Mouse (Mus musculus) large intestine, adult 2 months (tissue): Measurements from ENCODE around the gene Eno1. TPM values are rescaled to one million over a fixed set of nuclear protein-coding genes. Genes with fewer than 3 reads are reported as not detected.
A peak's percentile ranks its signal among the peaks of the same experiment; 100 is the strongest.
"Not testable (repeated sequence)": the region's sequence is repeated elsewhere in the genome, so short reads cannot be mapped to it uniquely, and the experiment has no call there.

ENCODE experiments used
- DNase-seq: peaks from one replicate; pipeline ENCODE4 v3.0.0-alpha.2; 2012; ENCODE audit warnings: low read depth, low spot score
- WGBS: fragments of 180-500 bp; shearing (Covaris S2); methylation state at CpG from one replicate; pipeline ENCODE4 v1.1.7; 2018; 5-methylcytosine and 5-hydroxymethylcytosine counted together
- polyA plus RNA-seq: library from polyadenylated mRNA; depleted of rRNA; stranded (reverse); fragments of >200 nt; gene quantifications from 2 replicates; pipeline ENCODE4 v1.2.3, GENCODE M21; 2012

Eno1 gene
- polyA plus RNA-seq, 1 experiment: 341 TPM

DNA sequence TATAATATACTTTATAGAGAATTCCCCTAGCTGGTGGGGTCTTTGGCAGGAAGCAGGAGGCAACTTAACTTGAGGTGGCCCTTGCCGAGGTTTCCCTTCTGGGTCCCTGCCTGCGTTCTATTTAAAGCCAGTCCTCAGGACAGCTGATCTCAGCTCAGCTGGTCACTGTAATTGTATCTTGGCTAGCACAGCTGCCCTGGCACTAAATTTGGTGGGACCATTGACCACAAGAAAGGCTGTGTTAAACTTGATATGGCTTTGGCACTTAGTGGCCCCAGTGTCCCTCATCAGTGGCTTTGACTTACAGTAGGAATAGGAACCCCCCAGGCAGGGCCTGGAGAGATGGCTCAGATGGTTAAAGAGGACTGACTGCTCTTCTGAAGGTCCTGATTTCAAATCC, 9.4 kb downstream of the Eno1 start:
- WGBS: 72% methylated on average over 2 of the region's 2 CpGs
- no peak for DNase-seq

DNA sequence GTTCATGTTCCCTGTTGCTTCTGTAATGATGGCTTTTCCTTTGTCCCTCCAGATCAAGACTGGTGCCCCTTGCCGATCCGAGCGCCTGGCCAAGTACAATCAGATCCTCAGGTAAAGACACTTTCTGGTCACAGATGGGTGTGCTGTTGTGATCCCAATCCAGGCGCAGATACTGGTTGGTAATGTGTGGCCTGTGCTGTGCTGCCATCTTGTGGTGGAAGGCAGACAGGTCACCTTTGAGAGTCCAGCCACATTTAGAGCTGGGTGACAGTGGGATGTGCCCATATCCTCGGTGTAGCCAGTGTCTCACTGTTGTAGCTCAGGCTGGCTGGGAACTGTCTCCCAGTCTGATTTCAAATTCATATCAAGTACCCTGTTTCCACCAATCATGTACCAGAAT, 11.5 kb downstream of the Eno1 start:
- WGBS: 42% methylated on average over 5 of the region's 5 CpGs
- no peak for DNase-seq

DNA sequence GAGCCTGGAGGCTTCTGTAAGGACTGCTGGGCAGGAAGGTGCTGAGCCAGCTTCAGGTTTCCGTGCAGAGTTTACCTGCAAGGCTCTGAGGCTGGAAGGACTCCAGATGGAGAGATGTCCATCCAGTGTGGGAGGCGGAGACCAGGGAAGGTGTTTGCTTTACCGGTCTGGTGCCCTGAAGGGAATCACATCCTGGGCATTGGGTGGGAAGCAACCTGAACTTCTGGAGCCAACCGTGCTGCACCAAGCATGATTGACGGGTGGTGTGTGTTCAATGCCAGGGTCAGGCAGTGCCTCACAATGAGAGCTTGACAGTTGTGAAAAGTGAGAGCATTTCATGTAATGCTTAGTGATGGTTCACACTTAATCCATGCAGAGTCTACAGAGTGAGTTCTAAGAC, 12.4 kb downstream of the Eno1 start:
- WGBS: 83% methylated on average over 5 of the region's 5 CpGs
- no peak for DNase-seq

DNA sequence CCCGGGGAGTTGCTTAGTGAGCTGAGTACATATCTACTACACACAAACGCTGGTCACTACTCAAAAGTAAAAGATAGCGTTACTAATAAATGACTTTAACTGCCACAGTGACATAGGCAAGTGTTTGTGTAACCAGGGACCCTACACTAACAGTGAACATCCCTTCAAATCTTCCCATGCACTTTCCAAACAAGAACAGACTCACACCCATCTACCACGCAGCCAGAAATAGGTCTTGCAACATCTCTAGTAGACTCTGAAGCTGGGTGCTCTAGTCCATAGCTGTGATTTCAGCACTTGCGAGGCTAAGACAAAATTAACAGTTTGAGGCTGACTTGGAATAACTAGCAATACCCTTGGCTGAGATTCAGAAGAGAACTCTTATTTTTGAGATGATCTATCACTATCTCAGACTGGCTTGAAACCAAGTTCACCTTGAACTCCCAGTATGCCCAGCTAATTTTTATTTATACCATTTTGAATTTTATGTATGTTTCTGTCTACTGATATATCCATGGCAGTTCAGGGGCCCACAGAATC, 13.3 kb downstream of the Eno1 start:
- 73% methylated on average over 5 of the region's 5 CpGs for WGBS
- DNase-seq: no peak

DNA sequence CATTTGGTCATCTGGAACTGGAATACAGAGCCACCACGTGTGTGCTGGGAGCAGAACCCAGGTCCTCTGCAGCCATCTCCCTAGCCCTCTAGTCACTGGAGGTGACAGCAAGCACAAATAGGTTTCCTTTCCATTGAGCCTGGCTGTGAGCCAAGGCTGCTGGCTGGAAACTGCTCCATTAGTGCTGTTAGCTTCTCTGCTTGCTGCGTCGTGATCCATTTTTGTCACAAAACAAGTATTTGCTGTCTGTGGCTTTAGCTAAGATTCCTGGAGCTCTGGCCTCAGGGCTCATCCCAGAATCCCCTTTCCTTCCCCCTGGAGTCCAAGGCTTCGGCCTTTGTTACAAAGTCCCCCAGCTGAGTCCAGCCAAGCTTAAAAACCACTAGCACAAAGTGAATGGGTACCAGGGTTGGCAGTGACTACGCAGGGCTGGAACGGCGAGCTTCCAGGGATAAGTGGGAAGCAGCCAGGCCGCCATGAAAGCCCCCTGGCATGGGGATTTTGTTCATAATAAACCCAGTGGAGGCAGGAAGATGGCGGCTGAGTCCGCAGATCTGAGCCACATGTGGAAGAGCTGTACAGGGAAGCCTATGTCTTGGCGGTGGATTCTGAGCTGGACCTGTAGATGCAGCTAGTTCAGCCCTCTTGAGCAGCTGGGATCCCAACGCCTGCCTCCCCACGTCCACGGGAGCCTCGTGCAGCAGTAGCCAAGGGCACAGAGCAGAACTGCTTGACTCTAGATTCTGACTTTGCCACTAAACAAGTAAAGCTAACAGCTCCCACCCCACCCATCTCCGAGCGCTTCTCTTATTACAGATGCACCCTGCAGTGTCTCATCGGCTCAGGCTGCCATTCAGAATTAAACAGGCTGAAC, 14.3 kb downstream of the Eno1 start:
- WGBS: 72% methylated on average over 18 of the region's 18 CpGs
- DNase-seq: no peak

DNA sequence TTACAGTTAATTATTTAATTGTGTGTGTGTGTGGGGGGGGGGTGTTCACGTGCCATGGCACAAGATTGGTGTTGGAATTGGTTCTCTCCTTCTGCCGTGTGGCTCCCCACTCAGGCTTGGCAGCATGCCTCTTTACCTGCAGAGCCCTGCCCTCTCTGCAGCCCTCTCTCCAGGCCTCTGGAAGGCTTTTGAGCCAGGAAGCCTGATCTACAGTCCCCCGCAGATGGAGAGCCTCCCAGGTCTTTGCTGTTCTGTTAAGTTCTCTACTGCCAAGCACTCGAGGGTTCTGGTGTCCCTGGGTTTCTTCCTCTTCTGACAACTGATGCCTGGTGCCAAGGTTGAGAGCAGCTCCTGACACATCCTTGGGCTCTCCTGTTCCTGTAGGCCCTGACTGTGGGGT, 17.9 kb downstream of the Eno1 start:
- WGBS: 67% methylated on average over 4 of the region's 4 CpGs

GRCm38 (mm10) chr4:150255181-150255580, 18.7 kb downstream of the Eno1 start:
- DNase-seq: no peak
- 92% methylated on average over 7 of the region's 7 CpGs for WGBS

More for the DNA sequence above, 17.9 kb downstream of the Eno1 start:
- DNase-seq: no peak

DNA sequence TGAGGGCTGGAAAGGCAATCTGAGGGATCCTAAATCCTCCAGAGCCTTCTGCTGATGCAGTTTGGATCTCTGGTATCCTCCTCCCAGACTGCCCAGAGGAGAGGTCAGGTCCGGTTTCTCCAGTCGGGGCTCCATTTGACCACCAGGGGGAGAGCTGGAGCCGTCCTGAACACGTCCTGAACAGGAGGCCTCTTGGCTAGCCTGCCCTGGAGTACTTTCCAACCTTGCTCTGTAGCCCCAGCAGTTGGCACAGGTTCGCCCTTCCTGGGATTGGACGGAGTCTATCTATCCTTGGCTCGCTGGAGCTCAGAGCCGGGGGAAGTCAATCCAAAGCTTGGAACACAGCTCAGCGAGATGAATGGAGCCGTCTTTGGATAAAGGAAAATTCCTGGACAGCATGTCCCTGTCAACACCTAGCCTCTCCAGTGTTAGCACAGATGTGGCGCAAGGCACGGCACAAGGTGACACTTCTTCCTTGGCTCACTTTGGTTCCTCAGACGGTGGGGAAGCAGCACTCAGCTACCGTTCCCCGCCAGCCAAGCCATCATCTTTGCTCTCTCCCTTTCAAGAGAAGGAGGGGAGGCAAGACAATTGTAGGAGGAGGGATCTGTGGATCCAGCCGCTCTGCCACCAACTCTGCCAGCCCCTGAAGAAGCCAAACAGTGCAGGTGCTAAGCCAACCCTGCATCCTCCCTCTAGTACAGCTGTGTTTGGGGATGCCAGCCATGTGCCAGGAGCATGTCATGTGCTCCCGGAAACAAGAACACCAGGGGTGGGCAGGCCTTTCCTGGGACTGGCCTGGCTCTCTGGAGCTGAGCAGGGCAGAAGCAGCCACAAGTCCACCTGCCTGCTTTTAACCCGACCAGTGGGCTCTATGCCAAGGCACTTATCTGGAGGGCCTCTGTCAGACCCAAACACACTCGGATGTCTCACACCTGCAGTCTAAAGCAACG, 21.0 kb downstream of the Eno1 start:
- 24% methylated on average over 20 of the region's 20 CpGs for WGBS
- peak; percentile 71 for DNase-seq

DNA sequence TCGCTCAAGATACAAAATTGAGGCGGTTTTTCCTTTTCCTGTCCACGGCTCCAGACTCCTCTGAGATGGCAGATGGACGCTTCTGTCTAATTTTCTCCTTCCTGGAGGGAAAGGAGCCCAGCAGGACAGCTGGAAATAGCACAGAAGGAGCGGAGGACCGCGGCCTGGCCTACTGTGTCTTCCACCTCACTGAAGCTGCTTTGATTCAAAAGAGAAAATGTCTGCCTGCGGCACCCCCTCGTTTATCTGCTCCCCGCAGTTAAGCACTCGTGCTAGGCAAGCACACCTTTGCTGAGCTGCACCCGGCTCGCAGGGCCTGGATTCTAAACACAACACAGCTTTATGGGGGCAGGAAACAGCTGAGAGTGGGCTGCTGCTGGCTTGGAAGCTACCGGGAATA, 21.9 kb downstream of the Eno1 start:
- 70% methylated on average over 14 of the region's 14 CpGs for WGBS
- DNase-seq: no peak

DNA sequence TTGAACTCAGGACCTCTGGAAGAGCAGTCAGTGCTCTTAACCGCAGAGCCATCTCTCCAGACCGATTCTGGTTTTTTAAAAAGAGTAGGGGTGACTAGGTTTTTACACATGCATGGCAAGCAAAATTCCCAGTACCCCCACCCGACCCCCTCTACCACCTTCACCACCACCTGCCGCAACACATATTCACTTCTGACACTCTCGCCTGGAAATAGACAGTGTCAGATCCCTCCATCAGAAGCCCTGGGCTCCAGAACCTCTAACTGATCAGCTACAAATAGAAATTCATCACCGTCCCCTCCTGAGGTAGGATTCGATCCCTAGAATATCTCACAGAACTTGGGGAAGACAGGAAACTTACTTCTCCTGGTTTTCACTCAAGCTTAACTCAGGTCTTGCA, 23.1 kb downstream of the Eno1 start:
- 96% methylated on average over 7 of the region's 7 CpGs for WGBS
- DNase-seq: no peak

- 77% methylated on average over 7 of the region's 7 CpGs for WGBS
- DNase-seq: no peak
These were observed 23.6 kb downstream of the Eno1 start for GRCm38 (mm10) chr4:150260111-150260510.

DNA sequence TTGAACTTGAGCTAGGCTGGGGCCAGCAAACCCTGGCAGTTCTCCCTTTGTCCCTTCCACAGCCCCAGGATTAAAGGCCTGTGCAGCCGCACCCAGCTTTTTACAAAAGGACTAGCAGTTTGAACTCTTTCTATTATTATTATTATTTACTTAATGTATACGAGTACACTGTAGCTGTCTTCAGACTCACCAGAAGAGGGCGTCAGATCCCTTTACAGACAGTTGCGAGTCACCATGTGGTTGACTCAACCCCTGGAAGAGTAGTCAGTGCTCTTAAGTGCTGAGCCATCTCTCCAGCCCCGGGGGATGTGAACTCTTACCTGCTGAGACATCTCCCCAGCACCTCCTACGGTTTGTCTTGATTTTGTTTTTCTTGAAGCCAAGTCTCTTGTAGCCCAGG, 24.2 kb downstream of the Eno1 start:
- no peak for DNase-seq
- 39% methylated on average over 6 of the region's 6 CpGs for WGBS

DNA sequence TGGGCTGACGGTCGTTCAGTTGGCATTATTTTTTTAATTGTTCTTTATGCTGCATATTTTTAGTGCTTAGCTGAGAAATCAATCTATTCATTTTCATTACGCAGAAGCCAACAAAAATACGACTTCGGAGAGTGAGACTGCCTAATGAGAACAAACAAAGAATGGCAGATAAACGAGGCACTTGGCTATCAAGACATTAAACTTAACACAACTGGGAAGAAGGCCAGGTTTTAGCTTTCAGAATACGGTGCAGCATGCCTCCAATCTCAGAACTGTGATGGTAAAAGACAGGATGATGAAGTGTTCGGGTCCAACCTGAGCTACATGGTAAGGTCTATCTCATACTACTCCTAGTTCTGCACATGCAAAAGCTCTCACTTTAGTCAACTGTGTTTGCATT, 25.8 kb downstream of the Eno1 start:
- DNase-seq: no peak
- WGBS: 48% methylated on average over 8 of the region's 8 CpGs

DNA sequence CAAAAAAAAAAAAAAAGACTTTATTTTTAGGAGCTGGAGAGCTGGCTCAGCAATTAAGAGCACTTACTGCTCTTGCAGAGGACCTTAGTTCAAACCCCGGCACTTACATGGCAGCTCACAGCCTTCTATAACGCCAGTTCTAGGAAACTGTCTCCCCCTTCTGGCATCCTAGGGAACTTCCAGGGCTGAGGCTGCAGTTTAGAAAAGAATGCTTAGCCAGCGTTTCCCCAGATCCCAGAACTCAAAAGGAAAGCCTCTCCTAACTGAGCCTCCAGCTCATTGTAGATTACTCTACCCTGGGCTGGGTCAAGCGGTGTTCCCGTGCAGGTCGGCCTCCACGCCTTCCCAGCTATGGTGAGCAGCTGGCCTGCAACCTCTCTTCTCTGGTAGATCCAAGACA, 28.4 kb downstream of the Eno1 start:
- 50% methylated on average over 7 of the region's 7 CpGs for WGBS
- no peak for DNase-seq

DNA sequence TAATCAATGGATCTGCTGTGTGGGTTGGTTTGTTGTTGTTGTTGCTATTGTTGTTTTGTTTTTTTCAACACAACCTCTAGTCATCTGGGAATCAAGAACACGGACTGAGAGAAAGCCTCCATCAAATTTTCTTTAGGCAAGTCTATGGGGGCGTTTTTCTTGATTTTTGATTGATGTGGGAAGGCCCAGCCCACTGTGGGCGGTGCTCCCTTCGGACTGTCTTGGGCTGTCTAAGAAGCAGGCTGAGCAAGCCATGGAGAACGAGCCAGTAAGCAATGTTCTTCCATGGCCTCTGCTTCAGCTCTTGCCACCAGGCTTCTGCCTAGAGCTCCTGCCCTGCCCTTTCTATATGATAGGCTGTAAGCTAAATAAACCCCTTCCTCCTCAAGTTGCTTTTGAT, 28.9 kb downstream of the Eno1 start:
- DNase-seq: no peak
- 65% methylated on average over 5 of the region's 5 CpGs for WGBS

DNA sequence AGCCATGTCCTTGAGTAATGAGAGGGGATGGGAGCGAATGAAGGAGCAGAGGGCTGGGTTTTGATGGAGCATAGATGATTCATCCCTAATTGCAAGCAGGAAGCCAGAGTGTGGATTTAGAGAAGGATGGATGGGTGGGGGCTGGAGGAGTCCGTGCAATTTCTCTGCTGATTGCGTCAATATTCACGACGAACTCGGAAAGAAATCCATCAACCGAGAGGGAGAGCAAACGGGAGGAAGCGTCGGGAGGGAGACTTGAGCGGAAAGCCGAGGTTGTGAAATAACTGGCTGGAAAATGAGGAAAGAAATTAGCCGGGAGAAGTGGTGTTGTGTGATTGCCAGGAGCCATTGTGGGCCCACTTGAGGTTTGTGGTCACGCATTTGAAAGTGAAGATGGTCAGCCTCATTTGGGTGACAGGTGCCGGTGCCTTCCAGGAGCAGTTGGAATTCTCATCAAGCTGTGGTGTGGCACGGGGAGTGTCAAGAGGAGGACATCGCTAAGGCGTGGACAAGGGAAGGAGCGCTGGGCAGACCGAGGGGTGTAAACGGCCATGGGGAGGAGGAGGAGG, 30.2 kb downstream of the Eno1 start:
- DNase-seq: no peak
- 39% methylated on average over 21 of the region's 21 CpGs for WGBS

DNA sequence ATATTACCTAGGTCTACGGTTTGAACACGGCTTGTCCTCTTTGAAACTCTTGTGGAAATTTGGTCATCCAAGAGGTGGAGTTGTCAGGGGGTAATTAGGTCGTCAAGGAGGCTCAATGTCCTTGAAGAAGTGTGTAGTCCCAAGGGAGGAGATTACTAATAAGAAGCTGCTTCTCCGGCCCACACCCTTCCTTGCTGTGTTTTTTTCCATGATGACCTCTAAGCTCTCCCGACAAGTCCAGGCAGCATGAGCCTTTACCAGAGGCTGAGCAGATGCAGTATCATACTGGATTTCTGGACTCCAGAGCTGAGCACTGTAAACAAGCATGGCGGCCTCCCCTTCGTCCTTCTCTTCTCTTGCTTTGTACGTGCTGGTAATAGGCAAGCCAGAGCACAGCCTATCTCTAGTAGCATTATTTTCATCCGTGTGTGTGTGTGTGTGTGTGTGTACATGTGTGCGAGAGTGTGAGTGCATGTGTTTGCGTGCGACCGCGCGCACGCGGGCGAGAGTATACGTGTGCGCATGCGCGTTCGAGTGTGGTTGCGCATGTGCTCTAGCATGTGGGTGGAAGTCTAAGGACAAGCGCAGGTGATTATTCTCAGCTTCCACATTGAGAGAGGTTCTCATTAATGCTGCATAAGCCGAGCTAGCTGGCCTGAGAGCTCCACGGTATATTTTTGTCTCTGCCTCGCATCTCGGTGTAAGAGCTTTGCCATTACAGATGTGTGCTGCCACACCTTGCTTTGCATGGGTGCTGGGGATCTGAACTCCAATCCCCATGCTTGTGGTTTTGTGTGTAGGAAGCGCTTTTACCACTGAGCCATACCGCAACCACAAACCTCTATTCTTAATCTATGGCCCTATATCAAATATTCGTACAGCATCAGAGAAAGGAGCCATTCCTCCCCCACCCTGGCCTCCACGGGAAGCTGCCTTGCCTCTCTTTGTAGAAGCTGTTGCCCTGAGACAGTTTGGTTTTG, 32.4 kb downstream of the Eno1 start:
- WGBS: 85% methylated on average over 33 of the region's 33 CpGs
- DNase-seq: no peak

GRCm38 (mm10) chr4:150269679-150270078, 33.2 kb downstream of the Eno1 start:
- WGBS: 48% methylated on average over 7 of the region's 7 CpGs
- DNase-seq: no peak

GRCm38 (mm10) chr4:150270718-150271117, 34.2 kb downstream of the Eno1 start:
- WGBS: 65% methylated on average over 4 of the region's 4 CpGs

More at GRCm38 (mm10) chr4:150270718-150271117, 34.2 kb downstream of the Eno1 start:
- DNase-seq: not testable (repeated sequence)
